Mouse (Mus musculus) cerebellum, adult 2 months (tissue): Measurements from ENCODE around the gene Tpk1. TPM values are rescaled to one million over a fixed set of nuclear protein-coding genes. Genes with fewer than 3 reads are reported as not detected.

ENCODE experiments used
- DNase-seq, 2 experiments: peaks; one replicate each; pipeline ENCODE4 v3.0.0; 2021
- H3K27ac ChIP-seq: fragments of 200-500 bp; 2 replicates; pipeline ENCODE4 v1.5.1; 2012; ENCODE audit warnings: low read length, control low read depth, inconsistent platforms; ENCODE audit not compliant: insufficient read depth
- H3K27me3 ChIP-seq: fragments of 200-500 bp; 2 replicates; pipeline ENCODE4 v1.6.1; 2012; ENCODE audit warnings: inconsistent platforms, mild to moderate bottlenecking, low read length, moderate library complexity; ENCODE audit not compliant: control insufficient read depth, insufficient read depth
- H3K4me1 ChIP-seq: fragments of 200-500 bp; 2 replicates; pipeline ENCODE4 v1.6.1; 2011; ENCODE audit warnings: low read length; ENCODE audit not compliant: control insufficient read depth, insufficient read depth
- H3K4me3 ChIP-seq: fragments of 200-500 bp; replicated peaks from 2 replicates; pipeline ENCODE3; 2011; ENCODE audit warnings: mild to moderate bottlenecking, low read depth, low read length, control low read depth; ENCODE audit not compliant: insufficient read depth
- CTCF ChIP-seq: fragments of 200-500 bp; IDR thresholded peaks from 2 replicates; pipeline ENCODE4 v1.5.1; 2011; ENCODE audit warnings: low read depth, mild to moderate bottlenecking, control low read depth, low read length, moderate library complexity, borderline replicate concordance; ENCODE audit not compliant: insufficient read depth
- POLR2A ChIP-seq: fragments of 200-500 bp; IDR thresholded peaks from 2 replicates; pipeline ENCODE4 v1.6.1; 2011; ENCODE audit warnings: low read length, control low read depth, borderline replicate concordance; ENCODE audit not compliant: insufficient read depth
- WGBS: fragments of 180-500 bp; shearing (Covaris S2); methylation state at CpG from one replicate; pipeline ENCODE4 v1.1.7; 2018; 5-methylcytosine and 5-hydroxymethylcytosine counted together
- polyA plus RNA-seq: library from polyadenylated mRNA; depleted of rRNA; stranded (reverse); fragments of >200 nt; gene quantifications from 2 replicates; pipeline ENCODE4 v1.2.3, GENCODE M21; 2012

The Tpk1 gene
- polyA plus RNA-seq, 1 experiment, result 5.0 TPM

DNA sequence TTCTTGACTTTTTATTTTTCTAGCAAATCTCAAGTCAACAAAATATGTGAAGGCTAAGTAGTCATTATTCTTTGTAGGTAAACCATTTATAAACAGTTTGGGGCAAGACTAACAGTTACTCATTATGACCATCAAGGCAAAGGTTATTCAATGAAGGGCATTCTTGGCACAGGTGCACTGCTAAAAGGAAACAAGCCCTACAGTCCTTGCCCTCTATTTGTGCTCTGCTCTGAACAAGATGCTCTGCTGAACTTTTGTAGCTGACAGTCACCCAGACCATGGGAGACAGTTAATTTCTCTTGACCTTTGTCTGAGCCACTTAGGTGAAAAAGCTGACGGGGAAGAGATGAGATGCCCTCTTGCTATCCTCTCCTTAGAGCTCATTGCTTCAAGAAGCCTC lies 269.7 kb downstream of the Tpk1 start:
- 91% methylated on average over 1 of the region's 1 CpGs for WGBS
- no peak for TF ChIP-seq CTCF
- TF ChIP-seq POLR2A, result no peak
- no peak overlapping the region for H3K4me3 ChIP-seq

GRCm38 (mm10) chr6:43395538-43395937 lies 270.5 kb downstream of the Tpk1 start:
- WGBS, result 27% methylated on average over 2 of the region's 2 CpGs
- Histone ChIP-seq H3K4me1 (no peaks in the 10 kb centered on the region; the same call in 1 of the 2 replicates), H3K4me3 (no peak overlapping the region), H3K27ac (no peak overlapping the region), H3K27me3 (no peaks in the 10 kb centered on the region)
- TF ChIP-seq POLR2A (no peak), CTCF (peak; percentile 69; the same call in 1 of the 2 replicates)
- peak; percentile 57 to 70 for DNase-seq

More for the DNA sequence above, 269.7 kb downstream of the Tpk1 start:
- no peak for DNase-seq
- H3K4me1 ChIP-seq, result no peaks in the 10 kb centered on the region; the same call in 1 of the 2 replicates
- no peaks in the 10 kb centered on the region for H3K27me3 ChIP-seq
- H3K27ac ChIP-seq, result no peak overlapping the region

DNA sequence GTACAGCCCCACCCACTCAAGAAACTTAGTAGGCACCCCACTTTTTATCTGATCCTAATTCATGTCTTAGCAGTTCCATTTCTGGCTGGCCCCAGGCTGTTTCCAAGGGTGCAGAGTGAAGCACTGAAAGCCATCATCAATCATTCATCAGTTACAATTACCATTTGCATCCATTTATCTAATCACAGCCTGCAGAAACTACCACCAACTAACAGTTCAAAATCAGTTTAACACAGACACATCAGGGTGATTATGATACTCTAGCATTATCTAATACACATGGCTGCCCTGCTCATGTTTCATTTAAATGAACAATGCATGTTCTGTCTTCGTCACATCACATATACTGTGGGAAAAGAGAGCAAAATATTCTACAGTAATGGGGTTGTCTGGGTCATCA lies 274.7 kb downstream of the Tpk1 start:
- TF ChIP-seq CTCF (no peak), POLR2A (no peak)
- no peaks in the 10 kb centered on the region; the same call in 1 of the 2 replicates for H3K4me1 ChIP-seq
- no peaks in the 10 kb centered on the region for H3K27me3 ChIP-seq
- WGBS, result 86% methylated on average over 1 of the region's 1 CpGs
- H3K4me3 ChIP-seq, result no peak overlapping the region
- no peak for DNase-seq
- no peak overlapping the region for H3K27ac ChIP-seq

GRCm38 (mm10) chr6:43387273-43387672 lies 278.8 kb downstream of the Tpk1 start:
- DNase-seq, result no peak
- H3K4me3 ChIP-seq, result no peak overlapping the region
- TF ChIP-seq CTCF, result no peak
- no peak for TF ChIP-seq POLR2A
- no peaks in the 10 kb centered on the region for H3K4me1 ChIP-seq
- H3K27ac ChIP-seq, result no peak overlapping the region
- H3K27me3 ChIP-seq, result no peaks in the 10 kb centered on the region
- WGBS, result 86% methylated on average over 1 of the region's 1 CpGs

DNA sequence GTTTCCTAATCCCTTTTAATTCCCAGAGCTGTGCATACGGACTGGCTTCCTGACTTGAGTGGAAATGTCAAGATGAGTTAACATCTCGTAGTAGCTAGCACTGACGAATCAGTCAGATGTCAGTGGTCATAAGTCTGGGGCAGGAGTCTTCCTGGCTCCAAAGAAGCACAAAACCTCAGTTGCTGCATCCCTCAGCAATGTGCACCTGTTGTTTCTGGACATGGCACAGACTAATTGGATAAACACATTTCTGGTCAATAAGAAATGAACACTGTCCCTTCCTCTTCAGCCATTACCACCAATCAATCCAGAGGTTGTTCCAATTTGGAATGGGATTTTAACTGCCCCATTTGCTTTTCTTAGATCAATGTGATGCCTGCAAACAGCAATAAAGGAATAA lies 281.2 kb downstream of the Tpk1 start:
- Histone ChIP-seq H3K27me3 (no peaks in the 10 kb centered on the region), H3K27ac (no peak overlapping the region), H3K4me3 (no peak overlapping the region), H3K4me1 (no peaks in the 10 kb centered on the region)
- TF ChIP-seq POLR2A, result no peak
- 54% methylated on average over 3 of the region's 3 CpGs for WGBS
- DNase-seq, result no peak

GRCm38 (mm10) chr6:43384304-43384703 lies 281.8 kb downstream of the Tpk1 start:
- no peak for DNase-seq
- WGBS, result 78% methylated on average over 3 of the region's 3 CpGs
- H3K4me3 ChIP-seq, result no peak overlapping the region
- no peaks in the 10 kb centered on the region for H3K27me3 ChIP-seq
- TF ChIP-seq POLR2A (no peak), CTCF (no peak)
- no peak overlapping the region for H3K27ac ChIP-seq
- H3K4me1 ChIP-seq, result no peaks in the 10 kb centered on the region

DNA sequence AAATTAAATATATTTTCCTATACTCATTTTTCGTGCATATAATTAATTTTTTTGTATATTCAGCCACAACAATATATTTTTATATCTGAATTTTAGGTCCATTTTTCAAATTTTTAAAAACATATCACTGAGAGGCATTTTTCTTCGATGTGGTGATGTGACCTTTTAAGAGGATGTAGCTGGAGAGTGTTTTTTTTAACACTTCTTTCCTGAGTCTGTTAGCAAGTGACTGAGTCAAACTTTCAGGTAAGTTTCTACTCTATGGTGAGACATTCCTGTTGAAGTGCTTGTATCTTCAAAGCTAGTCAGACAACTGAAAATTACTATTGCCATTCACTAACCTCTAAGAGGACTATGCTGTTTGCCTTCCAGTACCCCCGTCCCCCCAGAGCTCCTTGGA lies 283.3 kb downstream of the Tpk1 start:
- no peak overlapping the region for H3K4me3 ChIP-seq
- H3K27me3 ChIP-seq, result no peaks in the 10 kb centered on the region
- no peak for TF ChIP-seq CTCF
- no peak for TF ChIP-seq POLR2A
- no peak for DNase-seq
- WGBS, result 94% methylated on average over 3 of the region's 3 CpGs
- H3K4me1 ChIP-seq, result no peaks in the 10 kb centered on the region
- no peak overlapping the region for H3K27ac ChIP-seq

- H3K27ac ChIP-seq, result no peak overlapping the region
- 97% methylated on average over 3 of the region's 3 CpGs for WGBS
- no peak for DNase-seq
- H3K27me3 ChIP-seq, result no peaks in the 10 kb centered on the region
- no peak for TF ChIP-seq CTCF
- no peak for TF ChIP-seq POLR2A
- H3K4me1 ChIP-seq, result no peaks in the 10 kb centered on the region
- no peak overlapping the region for H3K4me3 ChIP-seq
Measured at GRCm38 (mm10) chr6:43382284-43382683, 283.8 kb downstream of the Tpk1 start.

GRCm38 (mm10) chr6:43373206-43373605 lies 292.9 kb downstream of the Tpk1 start:
- Histone ChIP-seq H3K4me1 (peaks cover 10% of the 10 kb centered on the region; the same call in 1 of the 2 replicates), H3K4me3 (no peak overlapping the region), H3K27ac (no peak overlapping the region), H3K27me3 (no peaks in the 10 kb centered on the region)
- 36% methylated on average over 5 of the region's 5 CpGs for WGBS
- peak; percentile 41 to 78 for DNase-seq
- TF ChIP-seq POLR2A (no peak), CTCF (no peak)
